27 mouse cellular contexts compared by ENCODE assay signal in genomic region chr14:86184663-86185381, GRCm38 (mm10).
DNase-seq lines count a peak whose midpoint lies in the region; ATAC-seq and TF ChIP-seq lines count a peak whose summit lies in the region.
"Had no signal": no experiment of that assay in that cellular context is flagged by ENCODE, and none has a peak within 500 bp of the region (broad histone marks: within the 10 kb centered on the region; RNA-seq: fewer than 3 reads in every experiment).

No protein-coding gene starts in this region.

- DNase-seq in kidney, adult 8-10 months: no peak
- DNase-seq in brain, embryonic 14.5 days (ENCODE audit: low read depth): peak; percentile 12
- DNase-seq in kidney, postnatal 10 days: peak; percentile 27
- DNase-seq in lung, postnatal 14 days: peak; percentile 18
- no peak for DNase-seq in spleen, postnatal 36 days (ENCODE audit: low spot score in 2 of 2)
- DNase-seq in gastrocnemius, adult 18-20 months (ENCODE audit: low spot score): no peak
- DNase-seq: adrenal gland, postnatal 14 days; cerebellum, adult 11-12 months; cerebellum, adult 9-11 months; gastrocnemius, postnatal 10 days; liver; retina, postnatal 1 day; right cerebral cortex, postnatal 4 days; thymus, adult 2 months; thymus, postnatal 36 days had no signal

- H3K27ac ChIP-seq in kidney, embryonic 14.5 days (ENCODE audit: low read depth, low read length): no peak overlapping the region
- H3K27ac ChIP-seq: embryonic facial prominence, embryonic 13.5 days; heart, embryonic 10.5 days; heart, embryonic 15.5 days; hindbrain, embryonic 13.5 days; liver, embryonic 14.5 days; lung, embryonic 15.5 days; midbrain, embryonic 15.5 days; neural tube, embryonic 15.5 days had no signal

- peak; percentile 81; the same call in 1 of the 2 replicates for ATAC-seq in kidney, embryonic 14.5 days (ENCODE audit: low FRiP score, low TSS enrichment)
- ATAC-seq: CD4-positive, CD25-positive, alpha-beta regulatory T cell, adult 4 months; forebrain, embryonic 16.5 days; intestine, embryonic 16.5 days; midbrain, embryonic 15.5 days had no signal

- 65% methylated on average over 4 of the region's 4 CpGs for WGBS in kidney, embryonic 14.5 days

- no peak overlapping the region for H3K4me2 ChIP-seq in kidney, embryonic 14.5 days (replicated peaks; ENCODE audit: low read depth, low read length)
- H3K4me2 ChIP-seq: embryonic facial prominence, embryonic 13.5 days; heart, embryonic 15.5 days; hindbrain, embryonic 13.5 days; lung, embryonic 15.5 days; midbrain, embryonic 15.5 days; neural tube, embryonic 15.5 days had no signal

- H3K27me3 ChIP-seq in kidney, embryonic 14.5 days (ENCODE audit: control insufficient read depth, insufficient read depth, low read length): no peaks in the 10 kb centered on the region
- H3K27me3 ChIP-seq: embryonic facial prominence, embryonic 13.5 days; heart, embryonic 15.5 days; hindbrain, embryonic 13.5 days; lung, embryonic 15.5 days; midbrain, embryonic 15.5 days; neural tube, embryonic 15.5 days had no signal

- TF ChIP-seq POLR2A in brain, embryonic 14.5 days (IDR thresholded peaks at IDR 0.05; ENCODE audit: borderline replicate concordance, extremely low read depth, insufficient read depth, insufficient read length, poor library complexity, severe bottlenecking): no peak

- H3K36me3 ChIP-seq in kidney, embryonic 14.5 days (ENCODE audit: control insufficient read depth, insufficient read depth, low read length): no peaks in the 10 kb centered on the region
- H3K36me3 ChIP-seq: embryonic facial prominence, embryonic 13.5 days; heart, embryonic 10.5 days; heart, embryonic 15.5 days; hindbrain, embryonic 13.5 days; lung, embryonic 15.5 days; midbrain, embryonic 15.5 days; neural tube, embryonic 15.5 days had no signal

- TF ChIP-seq CTCF in brain, embryonic 14.5 days (IDR thresholded peaks at IDR 0.05; ENCODE audit: borderline replicate concordance, extremely low read depth, insufficient read depth, insufficient read length): no peak

- H3K4me1 ChIP-seq in kidney, embryonic 14.5 days (ENCODE audit: control insufficient read depth, insufficient read depth, low read length): no peaks in the 10 kb centered on the region
- H3K4me1 ChIP-seq: embryonic facial prominence, embryonic 13.5 days; hindbrain, embryonic 13.5 days; midbrain, embryonic 15.5 days; neural tube, embryonic 15.5 days had no signal

- H3K9me3 ChIP-seq in kidney, embryonic 14.5 days (ENCODE audit: control insufficient read depth, low read length): no peaks in the 10 kb centered on the region
- H3K9me3 ChIP-seq: embryonic facial prominence, embryonic 13.5 days; heart, embryonic 10.5 days; heart, embryonic 15.5 days; hindbrain, embryonic 13.5 days; lung, embryonic 15.5 days; midbrain, embryonic 15.5 days; neural tube, embryonic 15.5 days had no signal

- H3K9ac ChIP-seq in kidney, embryonic 14.5 days (ENCODE audit: low read depth, low read length): no peak overlapping the region
- H3K9ac ChIP-seq: embryonic facial prominence, embryonic 13.5 days; heart, embryonic 15.5 days; hindbrain, embryonic 13.5 days; liver, embryonic 14.5 days; lung, embryonic 15.5 days; midbrain, embryonic 15.5 days; neural tube, embryonic 15.5 days had no signal

- no peak overlapping the region for H3K4me3 ChIP-seq in kidney, embryonic 14.5 days (ENCODE audit: low read length)
- H3K4me3 ChIP-seq: embryonic facial prominence, embryonic 13.5 days; heart, embryonic 10.5 days; heart, embryonic 15.5 days; hindbrain, embryonic 13.5 days; lung, embryonic 15.5 days; midbrain, embryonic 15.5 days; neural tube, embryonic 15.5 days had no signal

Comparison
In these comparisons a context has a peak if more than half of its experiments do, and no peak if none do; other contexts are left out.
1. DNase-seq: peak in brain, embryonic 14.5 days (single experiment), kidney, postnatal 10 days (single experiment) and lung, postnatal 14 days (single experiment); none in kidney, adult 8-10 months (0 of 2), spleen, postnatal 36 days (0 of 2) and gastrocnemius, adult 18-20 months (single experiment).